ENCODE assay signal across 12 mouse cellular contexts in genomic region chr7:90019570-90019969, GRCm38 (mm10). TPM values are rescaled to one million over a fixed set of nuclear protein-coding genes. Genes with fewer than 3 reads are reported as not detected.
A peak's percentile ranks its signal among the peaks of the same experiment; 100 is the strongest.
DNase-seq lines count a peak whose midpoint lies in the region; ATAC-seq and TF ChIP-seq lines count a peak whose summit lies in the region.
"Had no signal": no experiment of that assay in that cellular context is flagged by ENCODE, and none has a peak within 500 bp of the region (broad histone marks: within the 10 kb centered on the region; RNA-seq: fewer than 3 reads in every experiment).

No protein-coding gene starts in this region.

- H3K4me3 ChIP-seq in spleen, adult 2 months (ENCODE audit: extremely low read depth, insufficient read depth, insufficient read length): no peak overlapping the region
- H3K4me3 ChIP-seq in bone marrow macrophage, adult 2 months (ENCODE audit: insufficient read depth, low read length): no peak overlapping the region
- no peak overlapping the region for H3K4me3 ChIP-seq in liver, embryonic 16.5 days (ENCODE audit: low read depth, low read length)
- H3K4me3 ChIP-seq in stomach, embryonic 15.5 days (replicated peaks): no peak overlapping the region
- no peak overlapping the region for H3K4me3 ChIP-seq in hindbrain, postnatal 0 days (ENCODE audit: low read length)
- H3K4me3 ChIP-seq: limb, embryonic 13.5 days had no signal

- peak; percentile 9 to 54 for DNase-seq in spleen, adult 2 months (ENCODE audit: low read depth in 1 of 2, low spot score in 2 of 2)
- no peak for DNase-seq in spleen, postnatal 4 days (ENCODE audit: low spot score in 2 of 2)
- DNase-seq in retina, embryonic 14.5 days (ENCODE audit: low spot score): no peak
- no peak for DNase-seq in left cerebral cortex, adult 8-10 months (ENCODE audit: low spot score in 2 of 2)
- no peak for DNase-seq in hindbrain, postnatal 0 days (ENCODE audit: low spot score)
- DNase-seq: cerebellum, adult 18-20 months; kidney, postnatal 14 days; right cerebral cortex, postnatal 25 days had no signal

- no peaks in the 10 kb centered on the region for H3K9me3 ChIP-seq in liver, embryonic 16.5 days (replicated peaks; ENCODE audit: control insufficient read depth, low read length)
- H3K9me3 ChIP-seq in stomach, embryonic 15.5 days: no peaks in the 10 kb centered on the region
- H3K9me3 ChIP-seq in hindbrain, postnatal 0 days (ENCODE audit: low read length): no peaks in the 10 kb centered on the region
- H3K9me3 ChIP-seq: limb, embryonic 13.5 days had no signal

- H3K36me3 ChIP-seq in spleen, adult 2 months (ENCODE audit: control insufficient read depth, insufficient read depth, low read length): no peaks in the 10 kb centered on the region
- no peaks in the 10 kb centered on the region for H3K36me3 ChIP-seq in liver, embryonic 16.5 days (ENCODE audit: control insufficient read depth, insufficient read depth)
- H3K36me3 ChIP-seq in stomach, embryonic 15.5 days: no peaks in the 10 kb centered on the region
- H3K36me3 ChIP-seq in hindbrain, postnatal 0 days (ENCODE audit: insufficient read depth, low read length): no peaks in the 10 kb centered on the region
- H3K36me3 ChIP-seq: limb, embryonic 13.5 days had no signal

- 0 out of 2 replicates have a peak overlapping the region, but pooled peaks have one; percentile 30 for H3K27ac ChIP-seq in spleen, adult 2 months (ENCODE audit: insufficient read depth, low read length)
- peak overlapping the region; percentile 94 for H3K27ac ChIP-seq in bone marrow macrophage, adult 2 months (ENCODE audit: insufficient read depth, low read depth, low read length)
- H3K27ac ChIP-seq in liver, embryonic 16.5 days (ENCODE audit: low read length): peak overlapping the region; percentile 72
- peak overlapping the region; percentile 40; the same call in 1 of the 2 replicates for H3K27ac ChIP-seq in stomach, embryonic 15.5 days
- no peak overlapping the region for H3K27ac ChIP-seq in hindbrain, postnatal 0 days
- H3K27ac ChIP-seq: limb, embryonic 13.5 days had no signal

- no peaks in the 10 kb centered on the region for H3K27me3 ChIP-seq in spleen, adult 2 months (ENCODE audit: control insufficient read depth, insufficient read depth, low read length)
- no peaks in the 10 kb centered on the region for H3K27me3 ChIP-seq in liver, embryonic 16.5 days (ENCODE audit: control insufficient read depth, insufficient read depth, low read depth, low read length)
- H3K27me3 ChIP-seq in stomach, embryonic 15.5 days (replicated peaks): no peaks in the 10 kb centered on the region
- H3K27me3 ChIP-seq in hindbrain, postnatal 0 days (ENCODE audit: insufficient read depth, low read length): no peaks in the 10 kb centered on the region
- H3K27me3 ChIP-seq: limb, embryonic 13.5 days had no signal

- peak overlapping the region; percentile 10 for H3K4me2 ChIP-seq in liver, embryonic 16.5 days (ENCODE audit: low read depth, low read length)
- no peak overlapping the region for H3K4me2 ChIP-seq in stomach, embryonic 15.5 days
- no peak overlapping the region for H3K4me2 ChIP-seq in hindbrain, postnatal 0 days (ENCODE audit: low read depth, low read length)
- H3K4me2 ChIP-seq: limb, embryonic 13.5 days had no signal

- TF ChIP-seq CTCF in spleen, adult 2 months (IDR thresholded peaks at IDR 0.05; ENCODE audit: extremely low read depth, insufficient read depth, insufficient read length, insufficient replicate concordance): no peak
- no peak for TF ChIP-seq CTCF in bone marrow macrophage, adult 2 months (IDR thresholded peaks at IDR 0.05; ENCODE audit: low read depth, low read length)
- no peak for TF ChIP-seq CTCF in hindbrain, postnatal 0 days (IDR thresholded peaks at IDR 0.05; ENCODE audit: low read depth)

- H3K4me1 ChIP-seq in spleen, adult 2 months (ENCODE audit: control insufficient read depth, insufficient read depth, insufficient read length): peaks cover 18% of the 10 kb centered on the region; the same call in 1 of the 2 replicates
- peaks cover 63% of the 10 kb centered on the region for H3K4me1 ChIP-seq in bone marrow macrophage, adult 2 months (ENCODE audit: control insufficient read depth, insufficient read depth, low read length)
- peaks cover 25% of the 10 kb centered on the region for H3K4me1 ChIP-seq in liver, embryonic 16.5 days (ENCODE audit: control insufficient read depth, low read depth, low read length)
- H3K4me1 ChIP-seq in stomach, embryonic 15.5 days: peaks cover 4% of the 10 kb centered on the region; the same call in 1 of the 2 replicates
- H3K4me1 ChIP-seq in hindbrain, postnatal 0 days (ENCODE audit: insufficient read depth, low read length): no peaks in the 10 kb centered on the region

- H3K9ac ChIP-seq in liver, embryonic 16.5 days (ENCODE audit: low read depth, low read length): no peak overlapping the region
- no peak overlapping the region for H3K9ac ChIP-seq in stomach, embryonic 15.5 days
- no peak overlapping the region for H3K9ac ChIP-seq in hindbrain, postnatal 0 days (replicated peaks; ENCODE audit: low read length)
- H3K9ac ChIP-seq: limb, embryonic 13.5 days had no signal

- ATAC-seq in liver, embryonic 16.5 days (ENCODE audit: low read depth): peak; percentile 84
- ATAC-seq in stomach, embryonic 15.5 days (ENCODE audit: insufficient read depth, low FRiP score, low read depth): peak; percentile 81
- ATAC-seq in hindbrain, postnatal 0 days: no peak

- WGBS in spleen, adult 2 months: 26% methylated on average over 10 of the region's 10 CpGs
- WGBS in liver, embryonic 16.5 days (ENCODE audit: insufficient replicate concordance): 17% methylated on average over 10 of the region's 10 CpGs
- 64% methylated on average over 8 of the region's 10 CpGs for WGBS in stomach, embryonic 15.5 days
- WGBS in hindbrain, postnatal 0 days: 88% methylated on average over 10 of the region's 10 CpGs

- no peak for TF ChIP-seq POLR2A in spleen, adult 2 months (IDR thresholded peaks at IDR 0.05; ENCODE audit: low read depth, low read length)
- no peak for TF ChIP-seq POLR2A in bone marrow macrophage, adult 2 months (IDR thresholded peaks at IDR 0.05; ENCODE audit: borderline replicate concordance, low read depth, low read length)

RNA-seq across cellular contexts. Expression of gene Eed, which starts 38.8 kb away (rescaled TPM):
- 19.9 and 21.3 TPM in 2 replicates for polyA plus RNA-seq in spleen, adult 2 months (2012; rRNA removed)
- 71.9 and 74.8 TPM in 2 replicates for polyA plus RNA-seq in bone marrow macrophage, adult 2 months (2012; ENCODE audit: insufficient read depth, insufficient read length, missing spikeins)
- 25.7 and 26.2 TPM in 2 replicates for polyA plus RNA-seq in liver, embryonic 16.5 days (2015; fragmentation: Nextera tagmentation; extraction: Ambion mirVana)
- polyA plus RNA-seq in stomach, embryonic 15.5 days (2015; fragmentation: Nextera tagmentation; extraction: Ambion mirVana): 68.5 and 71.8 TPM in 2 replicates
- total RNA-seq in left cerebral cortex, adult 8-10 months (2022): 10 to 100 TPM; 22.0 to 28.6 (median 25.5) TPM
- total RNA-seq in hindbrain, postnatal 0 days (2014; rRNA removed): 9.5 and 21.9 TPM in 2 replicates
- 20.6 and 23.2 TPM in 2 replicates for polyA plus RNA-seq in hindbrain, postnatal 0 days (2015; fragmentation: Nextera tagmentation; extraction: Ambion mirVana)

Comparison
In these comparisons a context has a peak if more than half of its experiments do, and no peak if none do; other contexts are left out.
1. DNase-seq: peak in spleen, adult 2 months (2 of 2); none in spleen, postnatal 4 days (0 of 2), retina, embryonic 14.5 days (single experiment), left cerebral cortex, adult 8-10 months (0 of 2) and hindbrain, postnatal 0 days (single experiment).